Mouse (Mus musculus): ENCODE data around the gene Zpbp2. TPM values are rescaled to one million over a fixed set of nuclear protein-coding genes. Genes with fewer than 3 reads are reported as not detected.
A peak's percentile ranks its signal among the peaks of the same experiment; 100 is the strongest.
"Not testable (repeated sequence)": the region's sequence is repeated elsewhere in the genome, so short reads cannot be mapped to it uniquely, and the experiment has no call there.

The Zpbp2 gene
- total RNA-seq, 2 experiments from 2014 or later = not detected

DNA sequence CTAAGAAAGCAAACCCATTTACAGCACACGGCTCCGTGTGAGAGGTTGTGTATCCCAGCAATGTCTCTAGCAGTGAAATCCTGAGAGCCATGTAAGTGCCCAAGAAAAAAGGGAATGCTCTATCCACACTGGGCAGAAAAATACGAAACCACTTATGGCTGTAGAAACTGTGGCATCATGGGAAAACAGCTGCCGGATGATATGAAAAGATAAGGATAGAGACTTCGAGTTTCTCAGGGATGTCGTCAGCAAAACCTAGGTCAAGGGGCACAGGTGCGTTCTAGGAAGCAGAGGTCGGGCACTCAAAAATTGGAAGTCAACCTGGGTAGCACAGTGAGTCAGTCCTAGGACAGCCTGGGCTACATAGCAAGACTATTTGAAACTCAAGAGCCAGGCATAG is 38.4 kb downstream of the Zpbp2 start:
- DNase-seq = no peak

DNA sequence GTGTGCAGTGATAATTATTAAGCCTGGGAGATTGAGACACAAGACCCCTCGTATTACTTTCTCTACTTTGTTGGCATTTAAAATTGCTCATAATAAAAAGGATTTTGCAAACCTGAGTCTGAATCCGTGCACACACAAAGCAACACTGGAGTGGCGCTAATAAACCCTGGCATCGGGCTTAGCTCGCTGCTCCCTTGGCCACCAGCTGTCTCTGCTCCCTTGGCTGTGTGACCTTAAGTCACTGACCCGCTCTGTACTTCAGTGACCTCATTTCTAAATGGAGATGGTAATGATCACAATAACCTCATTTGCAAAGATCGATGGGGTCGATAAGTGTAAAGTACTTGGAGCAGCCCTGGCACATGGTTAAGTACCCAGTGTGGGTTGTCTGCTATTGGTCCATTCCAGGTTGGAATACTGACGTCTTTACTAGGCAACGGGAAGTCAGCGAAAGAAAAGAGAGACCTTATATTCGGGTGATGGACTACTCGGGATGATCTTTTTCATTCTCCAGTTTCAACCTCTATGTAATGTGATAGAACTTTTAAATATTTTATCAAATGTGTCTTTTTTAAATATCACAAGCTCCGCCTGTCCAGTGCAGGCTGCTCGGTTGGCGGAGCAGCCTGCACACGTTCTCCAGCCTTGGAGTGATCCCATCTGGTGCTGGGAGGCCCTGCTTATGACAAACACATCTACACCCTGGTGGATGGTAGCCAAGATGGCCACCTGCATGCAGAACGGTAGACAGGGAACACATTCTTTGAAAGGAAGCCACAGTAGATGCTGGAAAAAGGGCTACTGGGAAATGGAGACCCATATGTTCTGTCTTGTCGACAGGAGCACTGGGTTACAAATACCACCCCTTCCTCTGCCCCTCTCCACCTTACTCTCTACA is 39.9 kb downstream of the Zpbp2 start:
- no peak for DNase-seq

DNA sequence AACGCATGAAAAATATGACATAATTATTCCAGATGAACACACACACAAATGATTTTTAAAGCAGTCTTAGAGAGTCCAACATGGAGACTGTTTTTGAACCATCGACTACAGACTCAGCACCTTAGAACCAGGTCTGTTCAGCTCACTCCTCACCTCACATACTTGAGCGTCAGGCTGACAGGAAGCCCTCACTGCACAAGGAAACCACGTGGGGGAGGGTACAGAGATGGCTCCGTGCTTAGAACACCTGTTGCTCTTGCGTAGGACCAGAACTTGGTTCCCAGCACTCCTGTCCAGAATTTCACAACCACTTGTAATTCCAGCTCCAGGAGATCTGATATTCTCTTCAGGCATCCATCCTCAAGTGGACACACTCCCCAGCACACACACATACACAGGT is 44.1 kb downstream of the Zpbp2 start:
- DNase-seq = no peak

DNA sequence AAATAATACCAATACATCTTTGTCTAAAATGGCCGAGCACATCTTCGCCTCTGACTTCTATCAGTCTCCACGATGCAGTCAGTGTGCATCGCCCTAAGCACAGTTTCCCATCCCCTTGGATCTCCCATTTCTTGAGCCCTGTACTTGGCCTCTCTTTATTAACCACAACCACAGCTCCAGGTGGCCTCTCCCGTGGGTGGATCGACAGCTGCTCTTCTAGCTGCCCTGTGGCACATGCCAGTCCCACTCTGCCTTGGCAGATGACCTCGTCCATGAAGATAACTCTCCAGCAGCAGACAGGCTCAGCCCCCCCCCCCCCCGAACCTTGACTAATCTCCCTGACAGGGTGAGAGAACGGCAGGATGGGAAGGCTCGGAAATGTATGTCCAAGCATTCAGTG is 44.6 kb downstream of the Zpbp2 start:
- no peak for DNase-seq

DNA sequence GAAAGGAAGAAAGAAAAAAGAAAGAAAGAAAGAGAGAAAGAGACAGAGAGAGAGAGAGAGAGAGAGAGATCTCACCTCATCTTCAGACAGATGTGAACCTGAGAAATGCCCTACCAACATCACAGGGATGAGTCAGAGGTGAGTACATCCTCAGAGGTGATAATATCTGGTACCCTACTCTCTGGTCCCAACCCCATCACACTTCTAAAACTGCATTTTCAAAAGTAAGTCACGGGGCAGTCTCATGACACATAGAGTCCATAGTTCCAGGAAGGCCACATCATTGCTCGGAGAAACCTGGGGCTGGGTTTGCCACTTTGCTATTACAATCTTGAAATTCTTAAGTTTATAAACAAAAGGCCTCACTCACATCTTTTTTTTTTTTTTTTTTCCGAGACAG is 45.1 kb downstream of the Zpbp2 start:
- no peak for DNase-seq

DNA sequence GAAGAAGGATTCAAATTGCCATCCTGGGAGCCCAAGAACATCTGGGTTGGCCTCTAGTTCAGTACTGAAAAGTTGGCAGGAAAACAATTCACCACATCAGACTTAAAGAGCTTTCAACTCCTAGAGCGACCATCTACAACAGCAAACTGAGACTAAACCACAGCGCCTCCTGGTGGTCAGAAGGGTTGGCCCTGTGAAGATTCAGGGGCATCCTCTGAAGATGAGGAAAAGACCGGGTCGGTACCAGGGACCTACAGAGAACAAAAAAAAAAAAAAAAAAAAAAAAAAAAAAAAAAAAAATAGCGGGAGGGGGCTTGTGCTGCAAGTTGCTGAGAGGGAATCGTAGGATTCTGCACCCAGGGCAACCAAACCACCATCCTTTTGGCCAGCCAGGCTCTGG is 46.5 kb downstream of the Zpbp2 start:
- peak; percentile 42 to 72 for DNase-seq

DNA sequence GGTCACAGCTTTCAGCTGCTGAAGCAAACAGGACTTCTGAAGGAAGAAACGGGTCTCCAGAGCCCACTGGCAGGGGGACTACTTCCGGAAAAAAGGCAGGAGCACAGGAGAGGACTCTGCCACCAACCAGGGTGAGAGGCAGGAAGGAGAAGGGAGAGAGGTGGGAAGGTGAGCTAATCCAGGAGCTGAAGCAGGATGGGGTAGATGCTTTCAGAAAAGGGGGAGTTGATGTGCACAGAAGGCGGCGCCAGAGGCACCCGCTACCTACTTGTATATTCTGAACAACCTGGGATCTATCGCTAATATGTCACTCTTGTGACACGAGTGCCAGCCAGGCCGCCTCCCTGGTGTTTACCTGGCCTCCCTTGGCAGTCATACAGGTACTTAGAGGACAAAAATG is 47.1 kb downstream of the Zpbp2 start, which contains the start of gene Lrrc3c:
Gene Lrrc3c, plus strand, starts transcription at position 301 of the 400 bp plus-strand sequence.
- no peak for DNase-seq

DNA sequence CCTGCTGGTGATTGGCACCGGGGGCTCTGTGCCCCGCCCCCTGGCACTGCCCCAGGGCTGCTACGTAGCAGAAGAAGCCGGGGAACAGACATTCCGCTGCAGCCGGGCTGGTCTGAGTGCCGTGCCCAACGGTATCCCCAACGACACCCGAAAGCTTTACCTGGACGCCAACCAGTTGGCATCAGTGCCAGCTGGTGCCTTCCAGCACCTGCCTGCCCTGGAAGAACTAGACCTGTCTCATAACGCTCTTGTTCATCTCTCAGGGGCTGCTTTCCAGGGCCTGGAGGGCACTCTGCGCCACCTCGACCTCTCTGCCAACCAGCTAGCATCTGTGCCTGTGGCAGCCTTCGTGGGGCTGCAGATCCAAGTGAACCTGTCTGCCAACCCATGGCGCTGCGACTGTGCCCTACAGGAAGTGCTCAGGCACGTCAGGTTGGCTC is 48.0 kb downstream of the Zpbp2 start:
- DNase-seq = no peak

DNA sequence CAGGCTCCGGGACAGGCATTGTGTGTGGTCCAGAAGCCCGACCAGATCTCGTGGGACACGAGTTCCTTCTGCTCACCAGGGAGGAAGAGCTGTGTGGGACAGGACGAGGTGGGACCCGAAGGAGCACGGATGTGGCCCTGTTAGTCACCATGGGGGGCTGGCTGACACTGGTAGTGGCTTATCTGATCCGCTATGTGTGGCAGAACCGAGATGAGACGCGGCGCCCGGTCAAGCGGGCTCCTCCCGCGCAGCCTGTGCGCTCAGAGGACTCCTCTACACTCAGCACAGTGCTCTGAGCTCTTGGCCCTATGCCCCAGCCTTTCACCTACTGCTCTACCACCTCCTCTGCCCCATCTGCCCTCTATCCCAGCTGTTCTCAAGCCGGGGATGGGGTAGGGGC is 48.4 kb downstream of the Zpbp2 start:
- no peak for DNase-seq

DNA sequence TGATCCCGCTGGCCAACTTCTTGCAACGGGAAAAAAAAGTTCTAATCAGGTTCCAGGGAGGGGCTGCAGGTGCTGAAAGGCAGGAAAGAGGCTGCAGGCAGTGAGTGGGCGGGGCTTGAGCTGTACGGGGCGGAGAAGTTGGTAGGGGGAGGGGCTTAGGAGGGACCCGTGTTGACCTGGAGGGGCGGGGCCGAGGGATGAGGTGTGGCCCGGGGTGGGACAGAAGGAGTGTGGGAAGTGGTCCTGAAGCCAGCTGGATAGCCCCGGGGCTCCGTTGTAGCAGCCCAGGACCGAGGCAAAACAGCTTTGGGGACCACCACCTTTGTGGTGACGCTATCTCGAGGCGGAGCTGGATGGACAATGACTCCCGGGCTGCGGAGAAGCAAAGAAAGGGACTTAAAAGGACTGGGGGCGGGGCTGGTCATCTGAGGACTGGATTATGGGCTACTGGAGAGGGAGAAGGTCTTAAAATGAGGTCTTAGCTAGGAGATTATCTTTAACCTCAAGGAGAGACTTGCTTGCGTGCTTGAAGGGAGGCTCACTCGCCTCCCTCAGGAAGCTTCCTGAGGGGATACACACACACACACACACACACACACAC is 51.3 kb downstream of the Zpbp2 start:
- no peak for DNase-seq

DNA sequence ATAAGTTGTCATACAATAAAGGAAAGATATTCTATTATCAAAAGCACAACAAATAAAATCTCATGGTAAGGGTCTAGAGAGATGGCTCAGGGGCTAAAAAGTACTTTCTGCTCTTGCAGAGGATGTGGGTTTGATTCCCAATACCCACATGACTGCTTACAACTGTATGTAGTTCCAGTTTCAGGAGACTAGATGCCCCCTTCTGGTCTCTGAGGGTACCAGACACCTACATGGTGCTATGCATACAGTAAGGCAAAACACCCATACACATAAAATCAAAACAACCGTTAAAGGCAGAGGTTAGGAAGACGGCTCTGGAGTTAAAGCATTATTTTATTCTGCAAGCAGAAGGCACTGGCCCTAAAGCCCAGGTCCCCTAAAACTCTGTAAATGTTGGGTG is 53.1 kb downstream of the Zpbp2 start:
- DNase-seq = no peak

DNA sequence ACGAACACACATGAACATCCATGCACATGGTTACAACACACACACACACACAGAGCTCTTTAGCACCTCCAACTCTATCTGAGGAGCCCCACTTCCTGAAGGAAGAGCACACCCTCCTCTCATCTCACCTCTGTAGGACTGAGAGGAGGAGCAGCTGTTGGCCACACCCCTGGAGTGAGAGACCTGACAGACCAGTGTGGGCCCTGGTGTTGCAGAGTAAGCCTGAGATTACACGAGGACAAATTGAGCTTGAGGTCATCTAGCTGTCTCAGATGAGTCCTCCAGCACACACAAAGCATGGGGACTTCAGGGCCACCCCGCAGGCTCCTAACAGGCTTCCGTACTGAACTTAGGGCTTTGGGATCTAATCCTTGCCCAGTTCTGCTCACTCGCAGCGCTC is 54.0 kb downstream of the Zpbp2 start:
- not testable (repeated sequence) for DNase-seq

DNA sequence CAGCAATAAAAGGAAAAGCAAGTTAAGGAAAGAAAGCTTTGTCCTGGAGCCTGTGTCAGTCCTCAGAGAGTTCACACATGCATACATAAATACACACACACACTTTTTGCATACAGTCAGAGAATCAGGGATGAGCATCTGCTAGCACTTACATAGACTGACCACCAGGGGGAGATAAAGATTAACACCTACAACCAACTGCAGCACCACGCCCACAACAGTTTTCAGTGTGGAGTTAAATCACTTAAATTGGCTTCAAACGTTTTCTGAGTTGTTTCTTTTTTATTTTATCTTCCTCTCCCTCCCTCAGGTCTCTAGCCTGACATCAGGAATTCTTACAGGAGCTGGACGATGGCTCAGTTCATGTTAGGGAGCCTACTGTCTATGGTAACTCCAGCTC is 55.9 kb downstream of the Zpbp2 start:
- DNase-seq = peak; percentile 48 to 71

Other genes starting within 250 kb of the Zpbp2 start
- not detected for gene Neurod2, start 221.4 kb upstream of the Zpbp2 start, total RNA-seq (2021)
- 1 to 10 TPM; 4.3 to 5.1 TPM for gene Ppp1r1b, start 202.7 kb upstream of the Zpbp2 start, total RNA-seq (2021)
- 10 to 100 TPM; 15.8 to 20.6 TPM for gene Stard3, start 192.7 kb upstream of the Zpbp2 start, total RNA-seq (2021)
- 1,000 to 10,000 TPM; 1,636 to 2,096 TPM for gene Tcap, start 167.3 kb upstream of the Zpbp2 start, total RNA-seq (2021)
- under 1 TPM; 0.84 to 0.90 TPM for gene Pnmt, start 164.6 kb upstream of the Zpbp2 start, total RNA-seq (2021)
- 1 to 10 TPM; 8.1 to 9.1 TPM for gene Pgap3, start 150.6 kb upstream of the Zpbp2 start, total RNA-seq (2021)
- 1 to 10 TPM; 5.6 to 5.9 TPM for gene Erbb2, start 138.6 kb upstream of the Zpbp2 start, total RNA-seq (2021)
- 10 to 100 TPM; 63.9 to 65.9 TPM for gene Mien1, start 112.1 kb upstream of the Zpbp2 start, total RNA-seq (2021)
- under 1 TPM; 0.21 to 0.30 TPM for gene Grb7, start 104.7 kb upstream of the Zpbp2 start, total RNA-seq (2021)
- 1 to 10 TPM in 1 of 2 experiments, under 1 TPM in 1; 0.89 to 5.0 TPM for gene Ikzf3, start 5.1 kb upstream of the Zpbp2 start, total RNA-seq (2021)
- 10 to 100 TPM; 42.6 to 47.5 TPM for gene Ormdl3, start 36.3 kb downstream of the Zpbp2 start, total RNA-seq (2021)
- gene Lrrc3c, start 47.2 kb downstream of the Zpbp2 start, total RNA-seq (2021) = not detected
- 10 to 100 TPM in 1 of 2 experiments, 1 to 10 TPM in 1; 6.6 to 10.4 TPM for gene Gm12355, start 74.6 kb downstream of the Zpbp2 start, total RNA-seq (2021)
- 1 to 10 TPM; 3.0 to 3.1 TPM for gene Gsdma3, start 75.3 kb downstream of the Zpbp2 start, total RNA-seq (2021)
- not detected for gene Gsdma2, start 95.7 kb downstream of the Zpbp2 start, total RNA-seq (2021)
- gene Gsdma, start 113.3 kb downstream of the Zpbp2 start, total RNA-seq (2021) = under 1 TPM; 0.10 TPM
- gene Psmd3, start 131.5 kb downstream of the Zpbp2 start, total RNA-seq (2021) = 100 to 1,000 TPM in 1 of 2 experiments, 10 to 100 TPM in 1; 99.2 to 107 TPM
- gene Csf3, start 150.2 kb downstream of the Zpbp2 start, total RNA-seq (2021) = not detected
- gene Med24, start 178.3 kb downstream of the Zpbp2 start, total RNA-seq (2021) = 10 to 100 TPM; 42.0 to 44.2 TPM
- 100 to 1,000 TPM in 1 of 2 experiments, 10 to 100 TPM in 1; 99.7 to 103 TPM for gene Thra, start 189.5 kb downstream of the Zpbp2 start, total RNA-seq (2021)
- 10 to 100 TPM; 54.2 to 67.6 TPM for gene Nr1d1, start 224.2 kb downstream of the Zpbp2 start, total RNA-seq (2021)
- gene Msl1, start 244.4 kb downstream of the Zpbp2 start, total RNA-seq (2021) = 10 to 100 TPM; 71.7 to 73.3 TPM